Mouse (Mus musculus): ENCODE data around the gene Serpinb8. TPM values are rescaled to one million over a fixed set of nuclear protein-coding genes. Genes with fewer than 3 reads are reported as not detected.
A peak's percentile ranks its signal among the peaks of the same experiment; 100 is the strongest.

The Serpinb8 gene
- polyA plus RNA-seq, 1 experiment from 2014 or later = 0.22 TPM

DNA sequence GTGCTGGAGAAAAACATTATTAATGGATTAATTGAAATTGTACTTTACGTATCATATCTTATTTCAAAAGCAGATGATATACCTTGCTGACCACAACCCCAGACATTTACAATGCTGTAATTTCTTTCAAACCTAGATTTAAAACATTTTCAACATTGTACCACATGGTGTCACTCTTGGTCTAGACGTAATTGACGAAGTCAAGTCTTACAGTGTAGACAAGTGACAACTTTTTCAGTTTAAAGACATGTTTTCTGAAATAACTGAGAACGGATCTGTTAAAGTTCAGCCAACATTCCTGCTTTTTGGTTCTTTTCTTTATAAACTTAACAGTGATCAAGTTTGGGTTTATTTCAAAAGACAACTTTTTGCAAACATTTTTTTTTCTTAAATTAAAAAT, 46.1 kb downstream of the Serpinb8 start:
- Histone ChIP-seq H3K9ac (replicated peaks; ENCODE audit: low read depth, low read length) (no peak overlapping the region), H3K36me3 (ENCODE audit: control insufficient read depth, insufficient read depth) (no peaks in the 10 kb centered on the region), H3K27ac (ENCODE audit: low read length) (no peak overlapping the region), H3K4me2 (ENCODE audit: low read length) (no peak overlapping the region), H3K4me1 (replicated peaks; ENCODE audit: control insufficient read depth, insufficient read depth, low read length) (no peaks in the 10 kb centered on the region), H3K27me3 (replicated peaks; ENCODE audit: control insufficient read depth, insufficient read depth, low read length) (no peaks in the 10 kb centered on the region), H3K4me3 (replicated peaks; ENCODE audit: low read length) (no peak overlapping the region), H3K9me3 (ENCODE audit: control insufficient read depth, low read length) (no peaks in the 10 kb centered on the region)
- 31% methylated on average over 4 of the region's 4 CpGs for WGBS
- peak; percentile 68; the same call in 1 of the 2 replicates for ATAC-seq

DNA sequence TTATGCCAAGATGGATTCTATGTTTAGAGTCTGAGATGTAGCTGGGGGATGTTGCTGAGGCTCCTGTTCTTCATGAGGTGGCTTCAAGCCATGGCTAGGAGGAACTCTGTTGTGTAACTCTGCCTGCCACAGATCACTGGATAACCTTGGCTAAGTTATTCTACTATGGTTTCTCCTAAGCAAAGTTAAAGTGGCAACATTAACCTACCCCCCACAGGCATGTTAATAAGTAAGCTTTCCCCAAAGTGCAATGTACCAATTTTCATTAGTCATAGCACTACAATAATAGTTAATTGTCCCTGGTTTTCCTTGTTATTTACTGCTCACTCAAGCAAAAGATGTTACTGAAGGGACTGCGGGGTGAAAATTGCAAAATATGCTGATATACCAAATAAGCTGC, 48.2 kb downstream of the Serpinb8 start:
- WGBS = 31% methylated on average over 1 of the region's 1 CpGs
- H3K27ac ChIP-seq (ENCODE audit: low read length) = no peak overlapping the region
- no peaks in the 10 kb centered on the region for H3K9me3 ChIP-seq (ENCODE audit: control insufficient read depth, low read length)
- H3K9ac ChIP-seq (replicated peaks; ENCODE audit: low read depth, low read length) = no peak overlapping the region
- H3K4me2 ChIP-seq (ENCODE audit: low read length) = no peak overlapping the region
- no peaks in the 10 kb centered on the region for H3K36me3 ChIP-seq (ENCODE audit: control insufficient read depth, insufficient read depth)
- no peak for ATAC-seq
- no peaks in the 10 kb centered on the region for H3K27me3 ChIP-seq (replicated peaks; ENCODE audit: control insufficient read depth, insufficient read depth, low read length)
- no peak overlapping the region for H3K4me3 ChIP-seq (replicated peaks; ENCODE audit: low read length)
- no peaks in the 10 kb centered on the region for H3K4me1 ChIP-seq (replicated peaks; ENCODE audit: control insufficient read depth, insufficient read depth, low read length)

DNA sequence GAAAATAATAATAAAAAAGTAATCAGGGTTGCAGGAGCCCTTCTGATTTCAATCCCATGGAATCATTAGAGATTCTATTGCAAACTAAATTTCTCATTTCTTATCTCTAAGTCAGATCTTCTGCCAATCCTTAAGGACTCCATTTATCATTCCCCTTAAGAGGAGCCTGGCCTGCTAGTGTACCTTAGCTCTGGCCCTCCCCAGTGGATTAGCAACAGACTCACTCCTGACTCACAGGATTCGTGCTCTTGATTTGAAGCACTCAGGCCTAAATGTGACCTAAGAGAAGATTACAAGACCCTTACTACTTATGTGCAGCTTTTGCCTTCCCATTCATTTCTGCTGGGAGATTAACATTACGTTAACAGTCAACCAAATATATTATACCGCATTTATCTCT, 48.7 kb downstream of the Serpinb8 start:
- H3K36me3 ChIP-seq (ENCODE audit: control insufficient read depth, insufficient read depth) = no peaks in the 10 kb centered on the region
- no peak overlapping the region for H3K9ac ChIP-seq (replicated peaks; ENCODE audit: low read depth, low read length)
- H3K27ac ChIP-seq (ENCODE audit: low read length) = no peak overlapping the region
- WGBS = 87% methylated on average over 3 of the region's 3 CpGs
- H3K9me3 ChIP-seq (ENCODE audit: control insufficient read depth, low read length) = no peaks in the 10 kb centered on the region
- no peaks in the 10 kb centered on the region for H3K27me3 ChIP-seq (replicated peaks; ENCODE audit: control insufficient read depth, insufficient read depth, low read length)
- no peak overlapping the region for H3K4me2 ChIP-seq (ENCODE audit: low read length)
- no peak for ATAC-seq
- no peak overlapping the region for H3K4me3 ChIP-seq (replicated peaks; ENCODE audit: low read length)
- H3K4me1 ChIP-seq (replicated peaks; ENCODE audit: control insufficient read depth, insufficient read depth, low read length) = no peaks in the 10 kb centered on the region

DNA sequence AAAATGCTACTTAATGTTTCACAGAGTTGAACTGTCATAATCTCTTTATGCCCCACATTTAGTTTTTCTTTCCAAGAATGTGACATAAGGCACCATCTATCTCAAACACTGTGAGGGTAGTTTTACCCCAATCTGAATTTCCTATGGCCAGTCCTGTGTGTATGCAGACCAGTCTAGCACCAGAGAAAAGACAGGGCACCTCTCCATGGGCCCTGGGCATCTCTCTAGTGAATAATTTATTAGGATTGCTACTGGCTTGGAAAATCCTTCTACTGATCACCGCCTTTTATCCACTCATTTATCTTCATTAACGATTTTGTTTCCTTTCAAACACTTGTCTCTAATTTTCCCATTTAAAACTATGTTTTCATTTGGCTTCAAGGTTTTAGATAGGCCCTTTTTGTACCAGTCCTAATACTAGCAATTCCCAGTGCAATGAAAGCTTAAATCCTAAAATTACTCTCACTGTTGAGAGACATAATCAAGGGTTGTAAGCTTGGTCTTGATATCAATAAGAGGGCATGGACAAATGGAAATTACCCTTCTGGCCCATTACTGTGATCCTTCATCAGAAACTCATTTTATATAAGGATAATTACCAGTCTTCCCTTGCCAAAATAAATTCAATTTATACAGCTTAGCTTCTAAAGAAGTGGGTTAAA, 52.8 kb downstream of the Serpinb8 start:
- Histone ChIP-seq H3K9me3 (ENCODE audit: control insufficient read depth, low read length) (no peaks in the 10 kb centered on the region), H3K4me3 (replicated peaks; ENCODE audit: low read length) (no peak overlapping the region), H3K27me3 (replicated peaks; ENCODE audit: control insufficient read depth, insufficient read depth, low read length) (no peaks in the 10 kb centered on the region), H3K4me1 (replicated peaks; ENCODE audit: control insufficient read depth, insufficient read depth, low read length) (no peaks in the 10 kb centered on the region), H3K27ac (ENCODE audit: low read length) (no peak overlapping the region), H3K36me3 (ENCODE audit: control insufficient read depth, insufficient read depth) (no peaks in the 10 kb centered on the region), H3K9ac (replicated peaks; ENCODE audit: low read depth, low read length) (no peak overlapping the region), H3K4me2 (ENCODE audit: low read length) (no peak overlapping the region)
- peak; percentile 73 for ATAC-seq
- 24% methylated on average over 2 of the region's 2 CpGs for WGBS

DNA sequence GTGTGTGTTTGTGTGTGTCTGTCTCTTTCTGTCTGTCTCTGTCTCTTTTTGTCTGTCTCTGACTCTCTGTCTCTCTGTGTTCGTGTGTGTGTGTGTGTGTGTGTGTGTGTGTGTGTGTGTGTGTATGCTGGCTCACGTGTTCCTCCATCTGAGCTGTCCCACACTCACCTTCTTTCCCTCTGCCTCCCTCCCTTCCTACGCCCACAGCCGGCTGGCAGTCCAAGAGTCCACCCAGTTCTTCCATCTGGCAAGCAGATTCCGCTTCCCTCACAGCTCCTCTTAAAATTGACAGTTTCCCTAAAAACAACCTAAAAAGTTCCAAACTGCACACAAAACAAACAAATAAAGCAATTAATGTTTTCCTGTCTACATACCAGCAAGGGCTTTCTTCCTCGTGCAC, 55.3 kb downstream of the Serpinb8 start:
- Histone ChIP-seq H3K27ac (ENCODE audit: low read length) (no peak overlapping the region), H3K4me1 (replicated peaks; ENCODE audit: control insufficient read depth, insufficient read depth, low read length) (no peaks in the 10 kb centered on the region), H3K4me3 (replicated peaks; ENCODE audit: low read length) (no peak overlapping the region), H3K36me3 (ENCODE audit: control insufficient read depth, insufficient read depth) (no peaks in the 10 kb centered on the region), H3K9ac (replicated peaks; ENCODE audit: low read depth, low read length) (no peak overlapping the region), H3K4me2 (ENCODE audit: low read length) (no peak overlapping the region), H3K27me3 (replicated peaks; ENCODE audit: control insufficient read depth, insufficient read depth, low read length) (no peaks in the 10 kb centered on the region), H3K9me3 (ENCODE audit: control insufficient read depth, low read length) (no peaks in the 10 kb centered on the region)
- 68% methylated on average over 6 of the region's 6 CpGs for WGBS
- no peak for ATAC-seq

DNA sequence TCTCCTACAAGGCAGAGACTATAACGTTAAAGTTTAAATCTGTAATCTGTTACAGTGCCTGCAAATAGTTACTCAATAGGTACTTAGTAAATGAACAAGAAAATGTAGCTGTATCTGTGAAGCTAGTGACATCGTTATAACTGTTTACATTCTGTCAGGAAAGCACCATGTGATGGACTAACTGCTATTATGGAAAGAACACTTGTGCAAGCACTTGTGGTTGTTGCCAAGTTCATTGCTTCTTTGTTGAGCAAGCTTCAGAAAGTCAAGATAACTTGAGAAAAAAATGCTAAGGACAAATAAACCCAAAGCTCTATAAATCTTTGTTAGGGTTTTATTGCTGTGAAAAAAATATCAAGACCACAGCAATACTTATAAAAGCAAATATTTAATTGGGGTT, 67.9 kb downstream of the Serpinb8 start:
- 71% methylated on average over 2 of the region's 2 CpGs for WGBS
- H3K27me3 ChIP-seq (replicated peaks; ENCODE audit: control insufficient read depth, insufficient read depth, low read length) = no peaks in the 10 kb centered on the region
- H3K4me1 ChIP-seq (replicated peaks; ENCODE audit: control insufficient read depth, insufficient read depth, low read length) = no peaks in the 10 kb centered on the region
- no peaks in the 10 kb centered on the region for H3K36me3 ChIP-seq (ENCODE audit: control insufficient read depth, insufficient read depth)
- no peak overlapping the region for H3K27ac ChIP-seq (ENCODE audit: low read length)
- no peak overlapping the region for H3K9ac ChIP-seq (replicated peaks; ENCODE audit: low read depth, low read length)
- H3K4me3 ChIP-seq (replicated peaks; ENCODE audit: low read length) = no peak overlapping the region
- no peaks in the 10 kb centered on the region for H3K9me3 ChIP-seq (ENCODE audit: control insufficient read depth, low read length)
- H3K4me2 ChIP-seq (ENCODE audit: low read length) = no peak overlapping the region
- no peak for ATAC-seq

Other genes with a start within 250 kb of the Serpinb8 start
- 0.19 TPM in 1 of 2 replicates, not detected in the other for gene Serpinb11, start 228.8 kb upstream of the Serpinb8 start, polyA plus RNA-seq (2015; fragmentation: Nextera tagmentation; extraction: Ambion mirVana)
- gene Serpinb7, start 190.4 kb upstream of the Serpinb8 start, polyA plus RNA-seq (2015; fragmentation: Nextera tagmentation; extraction: Ambion mirVana) = 0.26 TPM in 1 of 2 replicates, not detected in the other
- 0.16 and 0.20 TPM in 2 replicates for gene Serpinb2, start 78.6 kb upstream of the Serpinb8 start, polyA plus RNA-seq (2015; fragmentation: Nextera tagmentation; extraction: Ambion mirVana)